Mouse (Mus musculus): ENCODE data around the gene Ano6.

Gene Ano6

DNA sequence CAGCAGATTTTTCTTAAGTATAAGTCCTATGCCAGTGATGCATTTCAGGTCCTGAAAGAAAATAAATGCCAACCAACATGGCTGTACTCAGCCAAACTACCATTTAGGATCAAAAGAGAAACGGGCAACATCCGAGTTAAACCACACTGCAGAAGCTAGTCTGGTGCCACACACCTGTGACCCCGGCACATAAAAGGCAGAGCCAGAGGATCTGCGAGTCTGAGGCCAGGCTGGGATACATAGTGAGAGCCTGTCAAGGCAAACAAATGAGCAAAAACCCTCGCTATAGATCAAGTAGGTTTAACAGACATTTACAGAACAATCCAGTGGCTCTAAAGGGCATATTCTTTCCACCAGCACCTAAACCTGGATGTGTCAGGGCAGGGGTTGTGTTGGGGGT, 190.0 kb downstream of the Ano6 start:
- DNase-seq: no peak

- no peak for DNase-seq
Measured at GRCm38 (mm10) chr15:95987916-95988315, 197.3 kb downstream of the Ano6 start.

DNA sequence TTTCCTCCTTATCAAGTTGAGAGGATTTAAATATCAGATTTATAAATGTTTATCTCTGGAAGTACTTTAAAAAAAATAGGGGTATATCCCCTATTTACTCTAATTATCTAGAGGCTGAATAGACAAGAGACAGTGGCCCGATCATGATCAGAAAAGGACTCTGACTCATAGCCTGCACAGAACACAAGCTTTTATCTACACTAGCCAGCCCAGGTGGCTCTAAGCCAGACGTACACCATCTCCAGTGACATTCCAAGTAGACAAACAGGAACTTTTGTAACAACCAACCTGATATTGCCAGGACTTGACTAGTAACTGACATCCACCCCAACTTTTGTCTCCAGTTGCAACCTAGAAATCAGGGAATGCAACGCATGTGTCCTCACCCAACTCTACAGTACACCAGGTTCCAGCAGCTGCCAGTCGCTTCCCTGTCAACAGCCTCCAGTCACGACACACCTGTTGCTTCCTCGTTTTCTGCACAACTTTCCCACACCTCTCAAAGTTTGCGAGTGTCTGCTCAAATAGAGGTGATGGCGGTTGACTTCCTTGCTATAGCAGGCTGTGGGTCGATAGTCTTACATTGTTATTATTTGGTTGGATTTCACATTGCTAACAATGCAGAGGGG, 199.0 kb downstream of the Ano6 start:
- no peak for DNase-seq

DNA sequence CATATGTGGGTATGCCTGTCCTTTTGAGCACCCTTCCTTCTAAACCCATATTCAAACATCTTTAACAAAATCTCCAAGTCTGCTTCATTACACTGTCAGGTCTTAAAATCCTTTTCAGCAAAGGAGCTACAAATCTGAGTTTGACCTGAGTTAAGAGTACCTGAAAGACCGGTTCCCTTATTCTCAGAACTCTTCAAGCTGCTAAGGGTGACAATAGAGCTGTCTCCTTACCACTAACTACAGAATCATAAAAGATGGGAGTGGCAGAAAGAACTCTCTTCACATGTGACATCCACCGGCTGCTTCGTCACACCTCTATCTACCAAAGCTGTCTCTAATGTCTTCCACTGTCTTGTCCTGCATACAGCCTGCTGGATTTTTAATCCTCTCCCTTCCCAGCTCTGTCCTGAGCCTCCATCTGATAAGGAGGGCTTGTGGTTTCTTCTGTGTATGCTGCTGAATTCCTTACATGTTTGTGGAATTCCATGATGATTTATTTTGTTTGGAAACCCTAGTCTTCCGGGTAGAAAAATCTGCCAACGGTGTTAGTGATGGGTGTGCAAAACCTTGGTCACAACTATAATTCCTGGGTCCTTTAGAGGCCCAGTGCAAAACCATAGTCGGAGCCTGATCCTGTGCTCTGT, 212.4 kb downstream of the Ano6 start:
- DNase-seq: no peak

- no peak for DNase-seq
Measured at GRCm38 (mm10) chr15:96011640-96012390, 221.2 kb downstream of the Ano6 start.

- no peak for DNase-seq
Measured at GRCm38 (mm10) chr15:96012391-96012775, 221.7 kb downstream of the Ano6 start.

DNA sequence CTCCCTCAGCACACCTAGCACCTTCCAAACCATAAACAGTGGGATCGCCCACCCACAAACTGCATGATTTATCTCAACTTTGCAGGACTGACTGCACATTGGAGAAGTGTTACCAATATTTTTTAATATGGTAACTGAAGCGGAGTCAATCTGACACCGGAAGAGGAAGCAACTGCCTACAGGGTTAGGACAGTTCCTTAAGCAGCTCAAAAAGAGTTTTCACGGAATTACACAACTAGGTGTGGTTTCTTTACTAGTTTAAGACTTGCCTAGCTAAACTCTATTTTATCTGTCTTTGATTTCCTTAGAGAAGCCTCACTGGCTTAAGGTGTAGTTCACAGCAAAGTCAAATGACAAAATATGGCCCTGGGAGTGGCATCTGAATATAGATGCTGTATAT, 223.9 kb downstream of the Ano6 start:
- no peak for DNase-seq

GRCm38 (mm10) chr15:96020465-96020864, 229.8 kb downstream of the Ano6 start:
- DNase-seq: no peak

GRCm38 (mm10) chr15:96021506-96021905, 230.9 kb downstream of the Ano6 start:
- no peak for DNase-seq
